19 mouse cellular contexts compared by ENCODE assay signal in the genomic region with DNA sequence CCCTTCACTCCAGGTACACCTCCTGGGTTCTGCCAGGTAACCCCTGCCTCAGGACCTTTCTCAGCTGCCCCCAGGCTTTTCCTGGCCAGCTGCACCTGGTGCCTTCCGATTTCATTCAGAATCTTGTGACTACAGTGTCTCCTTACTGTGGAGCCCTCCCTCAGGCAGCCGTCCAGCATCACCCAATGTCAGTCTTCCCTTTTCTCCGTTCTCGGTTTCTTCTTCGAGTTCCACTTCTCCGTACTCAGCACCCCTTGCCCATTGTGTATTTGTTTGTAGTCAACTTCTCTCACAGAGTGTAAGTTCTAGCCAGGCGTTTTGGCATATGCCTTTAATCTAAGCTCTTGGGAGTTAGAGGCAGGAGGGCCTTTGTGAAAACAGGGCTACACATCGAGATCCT.
"Had no signal": no experiment of that assay in that cellular context is flagged by ENCODE, and none has a peak within 500 bp of the region (broad histone marks: within the 10 kb centered on the region; RNA-seq: fewer than 3 reads in every experiment).

No protein-coding gene starts in this region.

- H3K4me2 ChIP-seq: limb, embryonic 13.5 days; lung, embryonic 15.5 days; midbrain, embryonic 11.5 days; neural tube, embryonic 12.5 days; neural tube, embryonic 15.5 days; stomach, embryonic 15.5 days had no signal

- H3K27ac ChIP-seq: limb, embryonic 10.5 days; limb, embryonic 13.5 days; lung, embryonic 15.5 days; neural tube, embryonic 12.5 days; neural tube, embryonic 15.5 days; stomach, embryonic 15.5 days had no signal

- DNase-seq: kidney, adult 2 months; kidney, postnatal 10 days; kidney, postnatal 4 days; lung, adult 18-20 months; lung, postnatal 10 days; lung, postnatal 36 days; midbrain, embryonic 14.5 days; right cerebral cortex, adult 18-20 months; right cerebral cortex, postnatal 14 days; right cerebral cortex, postnatal 4 days; spleen, adult 18-20 months had no signal

- ATAC-seq: intestine, postnatal 0 days had no signal

- H3K9me3 ChIP-seq: limb, embryonic 10.5 days; limb, embryonic 13.5 days; lung, embryonic 15.5 days; neural tube, embryonic 12.5 days; neural tube, embryonic 15.5 days; stomach, embryonic 15.5 days had no signal

- H3K36me3 ChIP-seq: limb, embryonic 13.5 days; lung, embryonic 15.5 days; neural tube, embryonic 12.5 days; neural tube, embryonic 15.5 days; stomach, embryonic 15.5 days had no signal

- H3K4me3 ChIP-seq: limb, embryonic 10.5 days; limb, embryonic 13.5 days; lung, embryonic 15.5 days; neural tube, embryonic 12.5 days; neural tube, embryonic 15.5 days; stomach, embryonic 15.5 days had no signal

- H3K9ac ChIP-seq: limb, embryonic 13.5 days; lung, embryonic 15.5 days; neural tube, embryonic 12.5 days; neural tube, embryonic 15.5 days; stomach, embryonic 15.5 days had no signal

- H3K27me3 ChIP-seq: limb, embryonic 13.5 days; lung, embryonic 15.5 days; neural tube, embryonic 12.5 days; neural tube, embryonic 15.5 days; stomach, embryonic 15.5 days had no signal
